Mouse (Mus musculus): ENCODE measurements around the gene Ano6. TPM values are rescaled to one million over a fixed set of nuclear protein-coding genes. Genes with fewer than 3 reads are reported as not detected.
A peak's percentile ranks its signal among the peaks of the same experiment; 100 is the strongest.

Ano6 gene
- polyA plus RNA-seq, 1 experiment from 2014 or later = 16.2 TPM

DNA sequence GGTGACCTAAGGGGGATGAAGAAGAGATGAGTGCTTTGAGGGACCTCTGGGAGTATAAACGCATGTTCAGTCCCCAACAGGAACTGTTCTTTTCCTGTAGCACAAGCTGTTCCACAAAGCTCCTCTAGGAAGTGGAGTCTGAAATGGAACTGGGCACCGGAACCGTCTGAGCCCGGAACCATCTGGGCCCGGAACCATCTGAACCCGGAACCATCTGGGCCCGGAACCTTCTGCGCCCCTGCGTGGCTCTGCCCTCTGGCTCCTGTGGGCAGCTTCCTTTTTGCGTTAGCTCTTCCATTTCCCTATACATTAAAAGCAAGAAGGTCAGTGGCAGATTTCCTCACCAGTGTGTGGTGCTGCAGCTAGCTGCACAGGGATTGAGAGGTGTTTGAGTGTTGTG is 85.3 kb downstream of the Ano6 start:
- H3K9ac ChIP-seq (ENCODE audit: low read length) = no peak overlapping the region
- no peaks in the 10 kb centered on the region for H3K36me3 ChIP-seq (ENCODE audit: control insufficient read depth, insufficient read depth, low read length)
- no peaks in the 10 kb centered on the region for H3K4me1 ChIP-seq (replicated peaks; ENCODE audit: control insufficient read depth, insufficient read depth)
- H3K27me3 ChIP-seq (ENCODE audit: control insufficient read depth, insufficient read depth, low read length) = no peaks in the 10 kb centered on the region
- ATAC-seq (ENCODE audit: low FRiP score, low TSS enrichment) (no peak), DNase-seq (ENCODE audit: low spot score) (no peak)
- 85% methylated on average over 10 of the region's 10 CpGs for WGBS
- H3K4me3 ChIP-seq (ENCODE audit: low read depth, low read length) = no peak overlapping the region
- no peak overlapping the region for H3K27ac ChIP-seq (replicated peaks)
- TF ChIP-seq EP300 (optimal IDR thresholded peaks at IDR 0.05) (no peak), CTCF (IDR thresholded peaks at IDR 0.05; ENCODE audit: low read depth) (no peak)
- no peaks in the 10 kb centered on the region for H3K9me3 ChIP-seq (ENCODE audit: control insufficient read depth, low read length)
- no peak overlapping the region for H3K4me2 ChIP-seq (replicated peaks; ENCODE audit: low read depth)

DNA sequence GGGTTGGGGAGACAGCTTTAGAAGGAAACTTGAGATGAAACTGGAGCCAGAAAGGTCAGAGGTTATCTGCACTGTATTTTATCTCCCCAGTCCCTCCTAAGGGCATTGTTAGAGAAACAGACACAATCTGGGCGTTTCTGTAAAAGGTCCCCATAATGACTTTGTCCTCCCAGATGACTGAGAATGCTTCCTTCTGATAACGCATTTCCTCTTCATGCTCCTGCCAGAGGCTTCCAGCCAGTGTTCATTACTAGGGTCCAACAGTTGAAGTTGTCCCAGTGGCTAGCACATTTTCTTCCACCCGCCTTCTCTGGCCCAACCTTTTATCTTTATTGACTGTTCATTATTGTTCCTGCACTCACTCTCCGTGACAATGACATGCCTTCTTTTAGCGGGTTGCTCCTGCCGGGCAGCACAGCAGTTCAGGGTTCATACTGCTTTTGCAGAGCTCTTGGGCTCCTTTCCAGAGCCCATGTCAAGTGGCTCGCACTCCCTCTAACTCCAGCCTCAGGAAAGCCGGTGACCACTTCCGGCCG is 90.0 kb downstream of the Ano6 start:
- WGBS = 40% methylated on average over 10 of the region's 10 CpGs
- Histone ChIP-seq H3K9ac (ENCODE audit: low read length) (no peak overlapping the region), H3K36me3 (ENCODE audit: control insufficient read depth, insufficient read depth, low read length) (no peaks in the 10 kb centered on the region), H3K4me1 (replicated peaks; ENCODE audit: control insufficient read depth, insufficient read depth) (no peaks in the 10 kb centered on the region), H3K4me2 (replicated peaks; ENCODE audit: low read depth) (no peak overlapping the region), H3K4me3 (ENCODE audit: low read depth, low read length) (no peak overlapping the region), H3K9me3 (ENCODE audit: control insufficient read depth, low read length) (no peaks in the 10 kb centered on the region), H3K27me3 (ENCODE audit: control insufficient read depth, insufficient read depth, low read length) (no peaks in the 10 kb centered on the region), H3K27ac (replicated peaks) (no peak overlapping the region; the same call in 1 of the 2 replicates)
- peak; percentile 55 for ATAC-seq (ENCODE audit: low FRiP score, low TSS enrichment)
- TF ChIP-seq EP300 (optimal IDR thresholded peaks at IDR 0.05) (no peak), CTCF (IDR thresholded peaks at IDR 0.05; ENCODE audit: low read depth) (no peak)
- DNase-seq (ENCODE audit: low spot score) = peak; percentile 37

DNA sequence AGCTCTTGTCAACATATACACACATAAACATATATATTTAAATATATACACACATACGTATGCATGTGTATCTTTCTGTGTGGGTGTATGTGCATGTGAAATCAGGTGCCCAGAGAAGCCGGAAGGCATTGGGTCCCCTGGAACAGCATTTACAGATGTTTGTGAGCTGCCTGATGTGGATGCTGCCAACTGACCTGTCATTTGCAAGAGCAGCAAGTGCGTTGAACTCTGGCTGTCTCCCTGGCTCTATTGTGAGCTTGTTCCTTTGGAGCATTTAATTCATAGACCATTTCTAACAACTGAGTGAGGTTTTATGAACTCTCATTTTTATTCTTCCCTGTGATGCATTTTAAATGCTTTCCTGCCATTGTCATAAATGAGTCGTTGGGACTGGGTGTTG is 91.8 kb downstream of the Ano6 start:
- peaks cover 8% of the 10 kb centered on the region for H3K4me1 ChIP-seq (replicated peaks; ENCODE audit: control insufficient read depth, insufficient read depth)
- no peak for TF ChIP-seq EP300 (optimal IDR thresholded peaks at IDR 0.05)
- TF ChIP-seq CTCF (IDR thresholded peaks at IDR 0.05; ENCODE audit: low read depth) = no peak
- no peak overlapping the region for H3K9ac ChIP-seq (ENCODE audit: low read length)
- 83% methylated on average over 4 of the region's 4 CpGs for WGBS
- H3K27ac ChIP-seq (replicated peaks) = no peak overlapping the region
- DNase-seq (ENCODE audit: low spot score) (no peak), ATAC-seq (ENCODE audit: low FRiP score, low TSS enrichment) (no peak)
- H3K4me2 ChIP-seq (replicated peaks; ENCODE audit: low read depth) = no peak overlapping the region
- H3K9me3 ChIP-seq (ENCODE audit: control insufficient read depth, low read length) = no peaks in the 10 kb centered on the region
- H3K27me3 ChIP-seq (ENCODE audit: control insufficient read depth, insufficient read depth, low read length) = no peaks in the 10 kb centered on the region
- no peak overlapping the region for H3K4me3 ChIP-seq (ENCODE audit: low read depth, low read length)
- H3K36me3 ChIP-seq (ENCODE audit: control insufficient read depth, insufficient read depth, low read length) = no peaks in the 10 kb centered on the region

DNA sequence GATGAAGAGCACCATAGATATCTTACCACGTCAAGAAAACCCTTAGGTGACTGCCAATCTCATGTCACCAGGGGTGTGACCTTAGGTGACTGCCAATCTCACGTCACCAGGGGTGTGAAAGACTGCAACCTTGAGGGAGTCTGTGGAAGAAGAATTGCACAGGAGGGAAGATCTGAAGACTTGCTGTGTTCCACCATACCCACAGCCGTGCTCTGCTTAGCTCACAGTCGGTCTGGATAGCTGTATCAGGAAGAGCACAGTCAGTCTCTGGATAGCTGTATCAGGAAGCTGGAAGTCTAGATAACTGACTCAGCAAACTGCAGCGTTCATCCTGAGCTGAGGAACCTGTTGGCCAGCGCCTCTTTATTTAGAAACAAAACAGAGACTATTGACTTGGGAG is 92.9 kb downstream of the Ano6 start:
- WGBS = 64% methylated on average over 6 of the region's 6 CpGs
- Histone ChIP-seq H3K36me3 (ENCODE audit: control insufficient read depth, insufficient read depth, low read length) (no peaks in the 10 kb centered on the region), H3K9me3 (ENCODE audit: control insufficient read depth, low read length) (no peaks in the 10 kb centered on the region), H3K27ac (replicated peaks) (no peak overlapping the region), H3K9ac (ENCODE audit: low read length) (no peak overlapping the region), H3K4me3 (ENCODE audit: low read depth, low read length) (no peak overlapping the region), H3K4me2 (replicated peaks; ENCODE audit: low read depth) (no peak overlapping the region), H3K4me1 (replicated peaks; ENCODE audit: control insufficient read depth, insufficient read depth) (peaks cover 8% of the 10 kb centered on the region), H3K27me3 (ENCODE audit: control insufficient read depth, insufficient read depth, low read length) (no peaks in the 10 kb centered on the region)
- TF ChIP-seq EP300 (optimal IDR thresholded peaks at IDR 0.05) = no peak
- TF ChIP-seq CTCF (IDR thresholded peaks at IDR 0.05; ENCODE audit: low read depth) = no peak
- DNase-seq (ENCODE audit: low spot score) (peak; percentile 11), ATAC-seq (ENCODE audit: low FRiP score, low TSS enrichment) (no peak)

DNA sequence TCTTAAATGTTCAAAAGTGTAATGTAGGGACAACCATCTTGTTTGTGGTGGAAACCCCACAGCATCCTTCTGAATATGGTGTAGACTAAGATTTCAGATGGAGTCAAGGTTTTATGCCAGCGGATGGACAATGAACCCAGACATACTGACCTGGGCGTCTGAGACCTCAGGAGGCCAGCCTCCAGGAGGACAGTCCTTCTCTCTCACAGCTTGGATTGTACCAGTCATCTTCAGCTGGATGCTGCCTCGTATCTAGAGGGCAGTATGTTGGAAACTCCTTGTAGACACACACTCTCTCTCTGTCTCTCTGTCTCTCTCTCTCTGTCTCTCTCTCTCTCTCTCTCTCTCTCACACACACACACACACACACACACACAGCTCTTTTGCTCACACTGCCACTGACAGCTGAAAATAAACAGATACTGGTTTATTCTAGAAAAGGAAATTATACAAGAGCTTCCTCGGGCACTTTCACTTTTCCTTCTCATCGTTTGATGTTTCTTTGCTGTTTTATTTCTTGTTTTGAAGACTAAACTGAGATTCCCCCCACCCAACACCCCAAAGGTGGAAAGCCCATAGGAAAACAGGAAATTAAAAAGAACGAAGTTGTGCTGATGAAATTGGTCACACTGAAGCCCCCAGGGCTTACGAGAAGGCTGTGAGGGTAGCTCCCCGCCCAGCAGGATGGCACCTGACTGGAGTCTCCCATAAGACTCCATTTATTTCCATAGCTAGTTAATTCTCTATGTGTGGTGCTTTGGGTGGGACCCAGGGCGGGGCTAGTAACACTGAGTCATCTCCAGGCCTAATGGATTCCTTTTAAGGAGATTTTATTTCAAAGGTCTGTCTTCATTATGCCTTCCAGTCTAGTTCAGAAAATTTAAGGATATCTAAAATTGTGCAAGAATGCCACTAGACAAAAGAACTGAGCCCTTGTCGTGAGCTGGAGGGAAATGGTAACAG is 94.3 kb downstream of the Ano6 start:
- no peak for DNase-seq (ENCODE audit: low spot score)
- no peak; the same call in 1 of the 2 replicates for ATAC-seq (ENCODE audit: low FRiP score, low TSS enrichment)

More for the DNA sequence above, 94.3 kb downstream of the Ano6 start:
- WGBS = 73% methylated on average over 10 of the region's 10 CpGs
- no peak overlapping the region for H3K9ac ChIP-seq (ENCODE audit: low read length)
- H3K9me3 ChIP-seq (ENCODE audit: control insufficient read depth, low read length) = no peaks in the 10 kb centered on the region
- H3K4me2 ChIP-seq (replicated peaks; ENCODE audit: low read depth) = no peak overlapping the region
- H3K4me3 ChIP-seq (ENCODE audit: low read depth, low read length) = no peak overlapping the region
- TF ChIP-seq CTCF (IDR thresholded peaks at IDR 0.05; ENCODE audit: low read depth) (no peak), EP300 (optimal IDR thresholded peaks at IDR 0.05) (no peak)
- H3K36me3 ChIP-seq (ENCODE audit: control insufficient read depth, insufficient read depth, low read length) = no peaks in the 10 kb centered on the region
- H3K27ac ChIP-seq (replicated peaks) = no peak overlapping the region; the same call in 1 of the 2 replicates
- no peaks in the 10 kb centered on the region for H3K27me3 ChIP-seq (ENCODE audit: control insufficient read depth, insufficient read depth, low read length)
- H3K4me1 ChIP-seq (replicated peaks; ENCODE audit: control insufficient read depth, insufficient read depth) = peaks cover 8% of the 10 kb centered on the region

All from stomach, postnatal 0 days (tissue).